In genomic region chr5:53590179-53590765, GRCm38 (mm10) we compare ENCODE assay signal across 8 mouse cellular contexts.
DNase-seq lines count a peak whose midpoint lies in the region; ATAC-seq and TF ChIP-seq lines count a peak whose summit lies in the region.

No protein-coding gene starts in this region.

- peak overlapping the region; percentile 89 for H3K4me3 ChIP-seq in ES-Bruce4 (ENCODE audit: low read depth, low read length)
- peak overlapping the region; percentile 97 for H3K4me3 ChIP-seq in forebrain, embryonic 13.5 days
- peak overlapping the region; percentile 79 for H3K4me3 ChIP-seq in liver, postnatal 0 days (ENCODE audit: low read depth, low read length)
- H3K4me3 ChIP-seq in neural tube, embryonic 14.5 days (ENCODE audit: low read depth, low read length) = peak overlapping the region; percentile 81

- peaks cover 4% of the 10 kb centered on the region for H3K4me1 ChIP-seq in ES-Bruce4 (ENCODE audit: control insufficient read depth, insufficient read depth, low read length)
- H3K4me1 ChIP-seq in forebrain, embryonic 13.5 days = peaks cover 33% of the 10 kb centered on the region
- H3K4me1 ChIP-seq in liver, postnatal 0 days (ENCODE audit: insufficient read depth) = peaks cover 16% of the 10 kb centered on the region
- H3K4me1 ChIP-seq in neural tube, embryonic 14.5 days (ENCODE audit: control insufficient read depth, insufficient read depth, low read length) = peaks cover 21% of the 10 kb centered on the region; the same call in 1 of the 2 replicates

- no peaks in the 10 kb centered on the region for H3K9me3 ChIP-seq in ES-Bruce4 (replicated peaks; ENCODE audit: control insufficient read depth, insufficient read depth, low read length, poor library complexity, severe bottlenecking)
- no peaks in the 10 kb centered on the region for H3K9me3 ChIP-seq in forebrain, embryonic 13.5 days (replicated peaks)
- no peaks in the 10 kb centered on the region for H3K9me3 ChIP-seq in liver, postnatal 0 days (ENCODE audit: low read length)
- H3K9me3 ChIP-seq in neural tube, embryonic 14.5 days (ENCODE audit: control insufficient read depth, low read length) = no peaks in the 10 kb centered on the region

- TF ChIP-seq EP300 in ES-Bruce4 (IDR thresholded peaks at IDR 0.05; ENCODE audit: insufficient read depth, low read depth, low read length) = 0 out of 2 replicates have a peak, but pooled peaks have one; percentile 15
- 0 out of 2 replicates have a peak, but pooled peaks have one; percentile 59 for TF ChIP-seq EP300 in liver, postnatal 0 days (IDR thresholded peaks at IDR 0.05; ENCODE audit: low read depth)

- H3K4me2 ChIP-seq in forebrain, embryonic 13.5 days = peak overlapping the region; percentile 82
- peak overlapping the region; percentile 95 for H3K4me2 ChIP-seq in liver, postnatal 0 days (ENCODE audit: low read depth, low read length)
- H3K4me2 ChIP-seq in neural tube, embryonic 14.5 days (ENCODE audit: low read depth, low read length) = peak overlapping the region; percentile 86

- H3K27me3 ChIP-seq in ES-Bruce4 (ENCODE audit: control insufficient read depth, insufficient read depth, low read length, poor library complexity, severe bottlenecking) = no peaks in the 10 kb centered on the region
- H3K27me3 ChIP-seq in forebrain, embryonic 13.5 days = no peaks in the 10 kb centered on the region
- H3K27me3 ChIP-seq in liver, postnatal 0 days (ENCODE audit: insufficient read depth, low read length) = no peaks in the 10 kb centered on the region
- H3K27me3 ChIP-seq in neural tube, embryonic 14.5 days (ENCODE audit: control insufficient read depth, insufficient read depth, low read length) = no peaks in the 10 kb centered on the region

- no peaks in the 10 kb centered on the region for H3K36me3 ChIP-seq in ES-Bruce4 (ENCODE audit: control insufficient read depth, insufficient read depth, low read length, poor library complexity, severe bottlenecking)
- no peaks in the 10 kb centered on the region for H3K36me3 ChIP-seq in forebrain, embryonic 13.5 days (ENCODE audit: poor library complexity, severe bottlenecking)
- H3K36me3 ChIP-seq in liver, postnatal 0 days (replicated peaks; ENCODE audit: insufficient read depth, low read length) = no peaks in the 10 kb centered on the region
- no peaks in the 10 kb centered on the region for H3K36me3 ChIP-seq in neural tube, embryonic 14.5 days (ENCODE audit: control insufficient read depth, insufficient read depth, low read length)

- peak; percentile 81 for ATAC-seq in cerebellum, adult (ENCODE audit: insufficient number of reproducible peaks, low FRiP score, low TSS enrichment)
- ATAC-seq in forebrain, embryonic 13.5 days = peak; percentile 88
- ATAC-seq in liver, postnatal 0 days = peak; percentile 82
- ATAC-seq in neural tube, embryonic 14.5 days (ENCODE audit: low read depth) = peak; percentile 83

- DNase-seq in heart, postnatal 10 days = peak; percentile 99
- peak; percentile 95 for DNase-seq in large intestine, adult 2 months (ENCODE audit: low read depth, low spot score)
- peak; percentile 94 for DNase-seq in liver, postnatal 0 days
- DNase-seq in testis, postnatal 10 days (ENCODE audit: low spot score) = peak; percentile 99

- intact Hi-C loops in heart, postnatal 10 days (cut with DNase I) = loop anchor here (2.0 kb wide), 1 partner anchor 117 kb away; no protein-coding TSS in a partner anchor

- peak overlapping the region; percentile 99 for H3K9ac ChIP-seq in ES-Bruce4 (ENCODE audit: low read depth, poor library complexity, severe bottlenecking)
- H3K9ac ChIP-seq in forebrain, embryonic 13.5 days = peak overlapping the region; percentile 99
- H3K9ac ChIP-seq in liver, postnatal 0 days (replicated peaks) = peak overlapping the region; percentile 92
- peak overlapping the region; percentile 91 for H3K9ac ChIP-seq in neural tube, embryonic 14.5 days (replicated peaks; ENCODE audit: low read depth, low read length)

- H3K27ac ChIP-seq in ES-Bruce4 (ENCODE audit: insufficient read depth, low read length) = peak overlapping the region; percentile 78
- peak overlapping the region; percentile 98 for H3K27ac ChIP-seq in forebrain, embryonic 13.5 days
- H3K27ac ChIP-seq in liver, postnatal 0 days (ENCODE audit: low read depth) = peak overlapping the region; percentile 99
- peak overlapping the region; percentile 96 for H3K27ac ChIP-seq in neural tube, embryonic 14.5 days (ENCODE audit: low read depth, low read length)

- 0% methylated on average over 54 of the region's 59 CpGs for WGBS in forebrain, embryonic 13.5 days
- 2% methylated on average over 58 of the region's 59 CpGs for WGBS in large intestine, adult 2 months
- 2% methylated on average over 49 of the region's 59 CpGs for WGBS in liver, postnatal 0 days (ENCODE audit: insufficient replicate concordance)
- WGBS in neural tube, embryonic 14.5 days = under 1% methylated on average over 51 of the region's 59 CpGs

- TF ChIP-seq POLR2A in ES-Bruce4 (IDR thresholded peaks at IDR 0.05; ENCODE audit: insufficient read depth, low read length) = no peak

- TF ChIP-seq CTCF in ES-Bruce4 (IDR thresholded peaks at IDR 0.05; ENCODE audit: low read depth, low read length) = no peak
- TF ChIP-seq CTCF in liver, postnatal 0 days (IDR thresholded peaks at IDR 0.05; ENCODE audit: low read depth) = no peak

Comparison
In these comparisons a context has a peak if more than half of its experiments do, and no peak if none do; other contexts are left out.
1. Peak in every context shown above with its lines: DNase-seq, ATAC-seq, H3K4me3 ChIP-seq and H3K27ac ChIP-seq.